Mouse (Mus musculus): Measurements from ENCODE around the gene Kcnma1. TPM values are rescaled to one million over a fixed set of nuclear protein-coding genes. Genes with fewer than 3 reads are reported as not detected.

The Kcnma1 gene
- polyA plus RNA-seq, 1 experiment from 2014 or later = 0.03 TPM

- ATAC-seq (ENCODE audit: low read depth) = no peak
- no peak for DNase-seq
- Histone ChIP-seq H3K27ac (no peak overlapping the region), H3K4me2 (no peak overlapping the region), H3K4me3 (replicated peaks) (no peak overlapping the region), H3K36me3 (no peaks in the 10 kb centered on the region), H3K4me1 (replicated peaks) (no peaks in the 10 kb centered on the region), H3K27me3 (peaks cover 69% of the 10 kb centered on the region), H3K9ac (no peak overlapping the region), H3K9me3 (replicated peaks) (no peaks in the 10 kb centered on the region)
- 53% methylated on average over 2 of the region's 2 CpGs for WGBS (ENCODE audit: insufficient replicate concordance)
These were observed 8.0 kb downstream of the Kcnma1 start for GRCm38 (mm10) chr14:24006276-24006675.

GRCm38 (mm10) chr14:24004471-24005271, 9.6 kb downstream of the Kcnma1 start:
- no peak overlapping the region for H3K9ac ChIP-seq
- peaks cover 79% of the 10 kb centered on the region for H3K27me3 ChIP-seq
- 1% methylated on average over 72 of the region's 82 CpGs for WGBS (ENCODE audit: insufficient replicate concordance)

GRCm38 (mm10) chr14:24003450-24004381, 10.6 kb downstream of the Kcnma1 start:
- Histone ChIP-seq H3K9ac (no peak overlapping the region), H3K36me3 (no peaks in the 10 kb centered on the region), H3K9me3 (replicated peaks) (no peaks in the 10 kb centered on the region), H3K4me3 (replicated peaks) (peak overlapping the region; percentile 49), H3K4me1 (replicated peaks) (no peaks in the 10 kb centered on the region), H3K27ac (no peak overlapping the region), H3K4me2 (peak overlapping the region; percentile 64), H3K27me3 (peaks cover 79% of the 10 kb centered on the region)
- no peak for DNase-seq
- WGBS (ENCODE audit: insufficient replicate concordance) = 2% methylated on average over 57 of the region's 85 CpGs
- ATAC-seq (ENCODE audit: low read depth) = no peak

More at GRCm38 (mm10) chr14:24004471-24005271, 9.6 kb downstream of the Kcnma1 start:
- H3K9me3 ChIP-seq (replicated peaks) = no peaks in the 10 kb centered on the region
- no peak overlapping the region for H3K27ac ChIP-seq
- H3K4me3 ChIP-seq (replicated peaks) = peak overlapping the region; percentile 49
- no peaks in the 10 kb centered on the region for H3K36me3 ChIP-seq
- DNase-seq (no peak), ATAC-seq (ENCODE audit: low read depth) (no peak)
- peak overlapping the region; percentile 64 for H3K4me2 ChIP-seq
- no peaks in the 10 kb centered on the region for H3K4me1 ChIP-seq (replicated peaks)

- no peak for ATAC-seq (ENCODE audit: low read depth)
These were observed 11.6 kb downstream of the Kcnma1 start for GRCm38 (mm10) chr14:24002647-24003046.

GRCm38 (mm10) chr14:23997912-23998311, 16.4 kb downstream of the Kcnma1 start:
- Histone ChIP-seq H3K4me2 (no peak overlapping the region), H3K36me3 (no peaks in the 10 kb centered on the region), H3K9ac (no peak overlapping the region), H3K27me3 (peaks cover 25% of the 10 kb centered on the region), H3K4me3 (replicated peaks) (no peak overlapping the region), H3K9me3 (replicated peaks) (no peaks in the 10 kb centered on the region), H3K27ac (no peak overlapping the region), H3K4me1 (replicated peaks) (no peaks in the 10 kb centered on the region)
- DNase-seq = no peak
- no peak for ATAC-seq (ENCODE audit: low read depth)
- 59% methylated on average over 6 of the region's 6 CpGs for WGBS (ENCODE audit: insufficient replicate concordance)

More at GRCm38 (mm10) chr14:24002647-24003046, 11.6 kb downstream of the Kcnma1 start:
- WGBS (ENCODE audit: insufficient replicate concordance) = 45% methylated on average over 5 of the region's 5 CpGs
- Histone ChIP-seq H3K36me3 (no peaks in the 10 kb centered on the region), H3K4me1 (replicated peaks) (no peaks in the 10 kb centered on the region), H3K27ac (no peak overlapping the region), H3K27me3 (peaks cover 72% of the 10 kb centered on the region), H3K9ac (no peak overlapping the region), H3K4me3 (replicated peaks) (no peak overlapping the region), H3K4me2 (no peak overlapping the region), H3K9me3 (replicated peaks) (no peaks in the 10 kb centered on the region)
- DNase-seq = no peak

- Histone ChIP-seq H3K9ac (no peak overlapping the region), H3K27ac (no peak overlapping the region), H3K36me3 (no peaks in the 10 kb centered on the region), H3K4me3 (replicated peaks) (no peak overlapping the region), H3K4me2 (no peak overlapping the region), H3K4me1 (replicated peaks) (no peaks in the 10 kb centered on the region), H3K27me3 (peaks cover 5% of the 10 kb centered on the region), H3K9me3 (replicated peaks) (no peaks in the 10 kb centered on the region)
- ATAC-seq (ENCODE audit: low read depth) (no peak), DNase-seq (no peak)
- 52% methylated on average over 3 of the region's 3 CpGs for WGBS (ENCODE audit: insufficient replicate concordance)
These were observed 18.5 kb downstream of the Kcnma1 start for GRCm38 (mm10) chr14:23995831-23996230.

- Histone ChIP-seq H3K4me2 (no peak overlapping the region), H3K36me3 (no peaks in the 10 kb centered on the region), H3K27me3 (no peaks in the 10 kb centered on the region), H3K9me3 (replicated peaks) (no peaks in the 10 kb centered on the region), H3K27ac (no peak overlapping the region), H3K4me1 (replicated peaks) (no peaks in the 10 kb centered on the region), H3K4me3 (replicated peaks) (no peak overlapping the region), H3K9ac (no peak overlapping the region)
- DNase-seq (no peak), ATAC-seq (ENCODE audit: low read depth) (no peak)
- WGBS (ENCODE audit: insufficient replicate concordance) = 58% methylated on average over 7 of the region's 7 CpGs
These were observed 23.4 kb downstream of the Kcnma1 start for GRCm38 (mm10) chr14:23990871-23991270.

GRCm38 (mm10) chr14:23989696-23990095, 24.6 kb downstream of the Kcnma1 start:
- WGBS (ENCODE audit: insufficient replicate concordance) = 71% methylated on average over 11 of the region's 11 CpGs
- Histone ChIP-seq H3K27me3 (no peaks in the 10 kb centered on the region), H3K4me3 (replicated peaks) (no peak overlapping the region), H3K4me1 (replicated peaks) (no peaks in the 10 kb centered on the region), H3K9ac (no peak overlapping the region), H3K36me3 (no peaks in the 10 kb centered on the region), H3K27ac (no peak overlapping the region), H3K4me2 (no peak overlapping the region), H3K9me3 (replicated peaks) (no peaks in the 10 kb centered on the region)
- no peak for ATAC-seq (ENCODE audit: low read depth)
- DNase-seq = no peak

- no peak for ATAC-seq (ENCODE audit: low read depth)
- no peak overlapping the region for H3K4me2 ChIP-seq
- no peak overlapping the region for H3K27ac ChIP-seq
- H3K36me3 ChIP-seq = no peaks in the 10 kb centered on the region
- 58% methylated on average over 8 of the region's 8 CpGs for WGBS (ENCODE audit: insufficient replicate concordance)
- H3K4me3 ChIP-seq (replicated peaks) = no peak overlapping the region
- no peak overlapping the region for H3K9ac ChIP-seq
- H3K27me3 ChIP-seq = no peaks in the 10 kb centered on the region
- H3K4me1 ChIP-seq (replicated peaks) = no peaks in the 10 kb centered on the region
- DNase-seq = no peak
- H3K9me3 ChIP-seq (replicated peaks) = no peaks in the 10 kb centered on the region
These were observed 32.1 kb downstream of the Kcnma1 start for GRCm38 (mm10) chr14:23982205-23982604.

- 48% methylated on average over 2 of the region's 2 CpGs for WGBS (ENCODE audit: insufficient replicate concordance)
- Histone ChIP-seq H3K9ac (no peak overlapping the region), H3K4me3 (replicated peaks) (no peak overlapping the region), H3K36me3 (no peaks in the 10 kb centered on the region), H3K4me1 (replicated peaks) (no peaks in the 10 kb centered on the region), H3K4me2 (no peak overlapping the region), H3K9me3 (replicated peaks) (no peaks in the 10 kb centered on the region), H3K27ac (no peak overlapping the region), H3K27me3 (no peaks in the 10 kb centered on the region)
- DNase-seq (no peak), ATAC-seq (ENCODE audit: low read depth) (no peak)
These were observed 39.6 kb downstream of the Kcnma1 start for GRCm38 (mm10) chr14:23974685-23975084.

- H3K36me3 ChIP-seq = no peaks in the 10 kb centered on the region
- no peak overlapping the region for H3K4me3 ChIP-seq (replicated peaks)
- H3K27me3 ChIP-seq = no peaks in the 10 kb centered on the region
- H3K4me1 ChIP-seq (replicated peaks) = no peaks in the 10 kb centered on the region
- H3K9ac ChIP-seq = no peak overlapping the region
- no peak for DNase-seq
- no peaks in the 10 kb centered on the region for H3K9me3 ChIP-seq (replicated peaks)
- H3K27ac ChIP-seq = no peak overlapping the region
- no peak overlapping the region for H3K4me2 ChIP-seq
- 62% methylated on average over 8 of the region's 8 CpGs for WGBS (ENCODE audit: insufficient replicate concordance)
- no peak for ATAC-seq (ENCODE audit: low read depth)
These were observed 47.8 kb downstream of the Kcnma1 start for GRCm38 (mm10) chr14:23966471-23966870.
